Mouse (Mus musculus) limb, embryonic 11.5 days (tissue): Measurements from ENCODE around the gene Gm43720. TPM values are rescaled to one million over a fixed set of nuclear protein-coding genes. Genes with fewer than 3 reads are reported as not detected.
A peak's percentile ranks its signal among the peaks of the same experiment; 100 is the strongest.

Experiments
- ATAC-seq: fragments of 200-750 bp; cut with Nextera tagmentation; 2 replicates; pipeline ENCODE4 v1.8.0; 2017; ENCODE audit warnings: low read depth; ENCODE audit not compliant: insufficient number of reproducible peaks, low FRiP score, low TSS enrichment
- DNase-seq: peaks from one replicate; pipeline ENCODE4 v3.0.0-alpha.2; 2015; ENCODE audit warnings: low spot score
- H3K27ac ChIP-seq: fragments of 300-500 bp; sonication (generic); replicated peaks from 2 replicates; pipeline ENCODE4 v1.5.1; 2014; ENCODE audit warnings: low read depth, mild to moderate bottlenecking, low read length
- H3K27me3 ChIP-seq: fragments of 300-500 bp; sonication (generic); 2 replicates; pipeline ENCODE4 v1.6.1; 2014; ENCODE audit warnings: mild to moderate bottlenecking, low read length, mixed read lengths; ENCODE audit not compliant: control insufficient read depth, insufficient read depth
- H3K36me3 ChIP-seq: fragments of 300-500 bp; sonication (generic); 2 replicates; pipeline ENCODE4 v1.6.1; 2014; ENCODE audit warnings: mild to moderate bottlenecking, low read length, moderate library complexity, mixed read lengths; ENCODE audit not compliant: control insufficient read depth, insufficient read depth
- H3K4me1 ChIP-seq: fragments of 300-500 bp; sonication (generic); 2 replicates; pipeline ENCODE4 v1.6.1; 2014; ENCODE audit warnings: low read length, mixed read lengths; ENCODE audit not compliant: control insufficient read depth, insufficient read depth
- H3K4me2 ChIP-seq: fragments of 300-500 bp; sonication (generic); 2 replicates; pipeline ENCODE4 v1.6.1; 2014; ENCODE audit warnings: low read depth, mild to moderate bottlenecking, moderate library complexity; ENCODE audit not compliant: severe bottlenecking
- H3K4me3 ChIP-seq: fragments of 300-500 bp; sonication (generic); 2 replicates; pipeline ENCODE4 v1.5.1; 2014; ENCODE audit warnings: low read depth, low read length
- H3K9ac ChIP-seq: fragments of 300-500 bp; sonication (generic); 2 replicates; pipeline ENCODE4 v1.6.1; 2014; ENCODE audit warnings: mild to moderate bottlenecking, low read length
- H3K9me3 ChIP-seq: fragments of 300-500 bp; sonication (generic); 2 replicates; pipeline ENCODE4 v1.6.1; 2016; ENCODE audit warnings: low read length; ENCODE audit not compliant: control insufficient read depth
- WGBS: fragments of 180-500 bp; shearing (Covaris S2); extraction: QIAGEN DNeasy Blood & Tissue Kit; methylation state at CpG from one replicate; pipeline ENCODE4 v1.1.7; 2014; 5-methylcytosine and 5-hydroxymethylcytosine counted together
- polyA plus RNA-seq: library from polyadenylated mRNA; unstranded; fragments of >200 nt; fragmentation: Nextera tagmentation; extraction: Ambion mirVana; gene quantifications from 2 replicates; pipeline ENCODE4 v1.2.1, GENCODE M21; 2014

Gene Gm43720
- polyA plus RNA-seq, 1 experiment from 2014 or later, result 0.24 TPM

DNA sequence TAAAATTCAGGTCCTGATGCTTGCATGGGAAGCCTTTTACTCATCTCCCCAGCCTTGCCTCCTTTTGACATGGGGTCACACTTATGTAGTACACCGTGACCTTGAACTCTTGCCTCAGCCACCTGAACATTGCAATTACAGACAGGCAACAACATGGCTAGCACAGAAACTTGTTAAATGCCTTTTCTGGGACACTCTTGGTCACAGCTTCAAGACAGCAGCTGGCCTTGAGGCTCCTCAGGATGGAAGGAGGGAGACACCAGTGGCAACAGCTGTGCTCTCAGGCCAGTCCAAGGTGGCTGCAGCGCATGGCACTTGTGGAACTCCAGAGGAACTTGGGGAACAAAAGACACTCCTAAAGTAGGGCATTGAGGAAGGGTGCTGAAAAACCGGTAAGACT lies 12.6 kb downstream of the Gm43720 start:
- Histone ChIP-seq H3K9ac (no peak overlapping the region), H3K4me3 (no peak overlapping the region), H3K27ac (no peak overlapping the region), H3K4me1 (peaks cover 13% of the 10 kb centered on the region; the same call in 1 of the 2 replicates), H3K27me3 (no peaks in the 10 kb centered on the region), H3K36me3 (no peaks in the 10 kb centered on the region), H3K4me2 (no peak overlapping the region), H3K9me3 (no peaks in the 10 kb centered on the region)
- DNase-seq, result no peak
- ATAC-seq, result no peak
- 88% methylated on average over 3 of the region's 3 CpGs for whole genome bisulfite sequencing

DNA sequence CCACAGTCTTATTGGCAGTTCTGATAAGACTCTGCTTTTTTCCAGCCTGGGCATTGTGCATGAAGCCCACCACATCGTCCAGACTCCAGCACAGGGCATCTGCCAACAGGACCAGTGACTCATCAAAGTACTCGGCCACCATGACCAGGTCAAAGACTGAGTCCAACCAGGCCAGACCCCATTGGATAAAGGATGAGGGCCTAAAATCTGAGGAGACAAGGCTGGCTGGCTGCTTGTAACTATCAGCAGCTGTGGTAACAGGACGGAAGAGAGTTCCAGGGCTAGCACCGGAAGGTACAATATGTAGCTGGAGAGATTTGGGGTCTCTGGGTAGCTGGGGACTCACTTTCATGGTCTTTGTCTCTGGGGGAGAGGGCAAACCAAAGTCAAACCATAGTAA lies 14.0 kb downstream of the Gm43720 start:
- H3K4me3 ChIP-seq, result no peak overlapping the region
- H3K4me1 ChIP-seq, result peaks cover 13% of the 10 kb centered on the region; the same call in 1 of the 2 replicates
- no peak overlapping the region for H3K4me2 ChIP-seq
- no peaks in the 10 kb centered on the region for H3K27me3 ChIP-seq
- H3K27ac ChIP-seq, result no peak overlapping the region
- no peak for ATAC-seq
- no peak overlapping the region for H3K9ac ChIP-seq
- peaks cover 4% of the 10 kb centered on the region for H3K36me3 ChIP-seq
- no peak for DNase-seq
- no peaks in the 10 kb centered on the region for H3K9me3 ChIP-seq
- WGBS, result 92% methylated on average over 4 of the region's 4 CpGs

DNA sequence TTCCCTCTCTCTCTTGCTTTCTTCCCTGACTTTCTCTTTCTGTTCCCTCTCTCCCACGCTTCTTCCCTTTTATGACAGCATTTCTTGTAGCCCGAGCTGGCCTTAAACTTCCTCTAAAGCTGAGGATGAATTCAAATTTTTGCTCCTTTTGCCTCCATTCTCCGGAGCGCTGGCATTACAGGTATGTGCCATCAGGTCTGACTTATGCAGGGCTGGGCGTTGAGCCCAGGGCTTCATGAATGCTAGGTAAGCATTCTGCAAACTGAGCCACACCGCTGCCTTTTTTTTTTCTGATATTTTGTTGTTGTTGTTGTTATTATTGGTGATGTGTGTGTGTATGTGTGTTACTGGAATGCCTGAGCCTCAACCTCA lies 15.6 kb downstream of the Gm43720 start:
- peak overlapping the region; percentile 94 for H3K4me2 ChIP-seq
- 17% methylated on average over 6 of the region's 6 CpGs for WGBS
- no peaks in the 10 kb centered on the region for H3K27me3 ChIP-seq
- H3K36me3 ChIP-seq, result peaks cover 17% of the 10 kb centered on the region
- H3K27ac ChIP-seq, result no peak overlapping the region
- peak overlapping the region; percentile 85 for H3K9ac ChIP-seq
- ATAC-seq (no peak), DNase-seq (no peak)
- peaks cover 13% of the 10 kb centered on the region; the same call in 1 of the 2 replicates for H3K4me1 ChIP-seq
- H3K9me3 ChIP-seq, result no peaks in the 10 kb centered on the region
- H3K4me3 ChIP-seq, result peak overlapping the region; percentile 87

DNA sequence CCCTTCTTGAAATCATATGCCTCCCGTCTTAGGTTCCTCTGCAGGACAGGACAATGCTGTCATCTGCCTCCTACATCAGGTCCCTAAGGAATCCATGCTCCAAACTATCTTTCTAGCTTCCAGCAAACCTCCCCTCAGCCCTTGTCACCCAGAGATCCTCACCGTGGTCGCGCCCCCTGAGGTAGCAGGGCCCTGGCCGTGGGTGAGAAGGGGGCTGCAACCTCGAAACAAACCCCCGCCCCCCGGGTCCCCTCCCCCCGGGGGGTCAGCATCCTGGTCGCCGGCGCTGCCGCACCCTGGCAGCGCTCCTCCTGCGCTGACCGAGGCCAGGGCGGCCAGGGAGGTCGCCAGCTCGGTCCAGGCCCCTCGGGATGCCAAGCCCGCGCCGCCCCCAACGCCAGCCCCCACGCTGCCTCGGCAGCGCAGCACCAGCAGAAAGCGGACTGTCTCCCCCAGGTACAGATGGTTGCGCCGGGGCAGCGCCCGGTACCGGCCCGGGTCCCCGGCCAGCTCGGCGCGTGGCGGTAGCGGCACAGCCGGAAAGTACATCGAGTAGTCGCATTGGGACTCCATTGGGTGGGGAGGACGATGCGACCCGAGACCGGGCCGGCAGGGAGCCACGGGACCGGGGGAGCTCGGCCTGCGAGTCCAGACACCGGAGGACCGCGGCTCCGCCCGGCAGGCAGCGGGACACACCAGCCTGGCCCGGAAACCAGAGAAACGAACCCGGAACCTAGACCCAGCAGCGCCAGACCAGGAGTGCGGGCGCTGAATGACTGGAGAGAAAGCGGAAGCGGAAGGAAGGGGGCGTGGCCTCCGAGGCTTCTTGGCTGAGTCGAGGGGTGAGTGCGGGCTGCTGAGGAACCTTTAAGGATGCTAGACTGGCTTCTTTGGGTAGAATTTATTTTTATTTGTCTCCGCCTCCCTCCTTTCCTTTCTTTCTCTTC lies 16.2 kb downstream of the Gm43720 start, which contains the start of gene BC037034:
TSS of gene BC037034 (minus strand) at position 774 of the 947 bp plus-strand sequence.
- Histone ChIP-seq H3K9me3 (no peaks in the 10 kb centered on the region), H3K4me1 (peaks cover 13% of the 10 kb centered on the region; the same call in 1 of the 2 replicates), H3K36me3 (peaks cover 20% of the 10 kb centered on the region), H3K4me2 (peak within 1 kb of the TSS; percentile 94), H3K27me3 (no peaks in the 10 kb centered on the region), H3K4me3 (peak within 1 kb of the TSS; percentile 87), H3K9ac (peak within 1 kb of the TSS; percentile 85), H3K27ac (no peak within 1 kb of the TSS)
- ATAC-seq (peak; percentile 83), DNase-seq (peak; percentile 91)
- under 1% methylated on average over 71 of the region's 71 CpGs for WGBS

DNA sequence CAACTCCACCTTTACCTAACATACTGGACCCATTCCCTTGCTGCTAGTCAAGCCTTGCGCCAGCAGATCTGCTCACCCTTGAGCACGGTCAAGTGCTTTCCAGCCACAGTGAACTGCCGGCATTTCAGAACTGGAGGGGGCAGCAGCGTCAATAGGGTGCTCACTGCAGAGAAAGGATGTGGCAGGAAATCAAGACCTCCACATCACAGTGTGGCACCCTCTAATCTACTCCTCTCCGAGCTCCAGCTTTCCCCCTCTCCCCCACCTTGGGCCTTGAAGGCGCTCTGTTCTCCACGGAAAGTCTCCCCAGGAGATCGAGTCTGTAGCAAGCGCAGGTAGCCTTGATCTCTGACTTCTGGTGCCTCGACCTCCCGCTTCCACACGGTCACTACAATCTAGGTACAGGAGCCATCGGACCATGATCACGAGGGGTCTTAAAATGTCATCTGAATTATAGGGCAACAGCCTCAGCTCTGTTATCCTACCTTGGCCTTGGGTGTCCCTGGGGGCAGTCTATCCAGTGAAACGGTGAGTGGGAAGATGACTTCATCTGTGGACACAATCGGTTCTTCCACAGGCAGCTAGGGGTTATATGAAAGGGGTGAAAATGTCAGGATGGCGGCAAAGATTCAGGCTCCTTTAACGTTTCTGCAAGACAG lies 17.0 kb downstream of the Gm43720 start:
- no peak overlapping the region for H3K27ac ChIP-seq

GRCm38 (mm10) chr5:138262001-138262400 lies 17.8 kb downstream of the Gm43720 start:
- Histone ChIP-seq H3K4me3 (no peak overlapping the region), H3K4me2 (no peak overlapping the region), H3K9me3 (no peaks in the 10 kb centered on the region), H3K27me3 (no peaks in the 10 kb centered on the region), H3K9ac (no peak overlapping the region), H3K4me1 (peaks cover 13% of the 10 kb centered on the region; the same call in 1 of the 2 replicates), H3K36me3 (peaks cover 20% of the 10 kb centered on the region), H3K27ac (no peak overlapping the region)
- no peak for DNase-seq
- 80% methylated on average over 4 of the region's 4 CpGs for WGBS
- ATAC-seq, result no peak

More for the DNA sequence above, 17.0 kb downstream of the Gm43720 start:
- H3K4me1 ChIP-seq, result peaks cover 13% of the 10 kb centered on the region; the same call in 1 of the 2 replicates
- peaks cover 20% of the 10 kb centered on the region for H3K36me3 ChIP-seq
- peak overlapping the region; percentile 85 for H3K9ac ChIP-seq
- 71% methylated on average over 18 of the region's 18 CpGs for WGBS
- ATAC-seq (no peak), DNase-seq (no peak)
- H3K4me3 ChIP-seq, result peak overlapping the region; percentile 87
- H3K4me2 ChIP-seq, result peak overlapping the region; percentile 94
- H3K27me3 ChIP-seq, result no peaks in the 10 kb centered on the region
- H3K9me3 ChIP-seq, result no peaks in the 10 kb centered on the region

GRCm38 (mm10) chr5:138260834-138261233 lies 18.9 kb downstream of the Gm43720 start:
- Histone ChIP-seq H3K4me1 (peaks cover 13% of the 10 kb centered on the region; the same call in 1 of the 2 replicates), H3K27me3 (no peaks in the 10 kb centered on the region), H3K4me2 (no peak overlapping the region), H3K27ac (no peak overlapping the region), H3K9ac (no peak overlapping the region), H3K36me3 (peaks cover 20% of the 10 kb centered on the region), H3K4me3 (no peak overlapping the region), H3K9me3 (no peaks in the 10 kb centered on the region)
- WGBS, result 90% methylated on average over 11 of the region's 11 CpGs
- DNase-seq (no peak), ATAC-seq (no peak)

- Histone ChIP-seq H3K4me1 (peaks cover 13% of the 10 kb centered on the region; the same call in 1 of the 2 replicates), H3K27ac (no peak overlapping the region), H3K9me3 (no peaks in the 10 kb centered on the region), H3K36me3 (peaks cover 20% of the 10 kb centered on the region), H3K4me2 (no peak overlapping the region), H3K9ac (no peak overlapping the region), H3K27me3 (no peaks in the 10 kb centered on the region), H3K4me3 (no peak overlapping the region)
- 88% methylated on average over 10 of the region's 10 CpGs for WGBS
- ATAC-seq (no peak), DNase-seq (no peak)
Observed at GRCm38 (mm10) chr5:138260051-138260450, 19.7 kb downstream of the Gm43720 start.
